Mouse (Mus musculus) limb, embryonic 10.5 days (tissue): Measurements from ENCODE around the gene Pard3b. TPM values are rescaled to one million over a fixed set of nuclear protein-coding genes. Genes with fewer than 3 reads are reported as not detected.

Experiments used
- DNase-seq: peaks from one replicate; pipeline ENCODE4 v3.0.0-alpha.2; 2017; ENCODE audit warnings: low spot score
- H3K27ac ChIP-seq: fragments of 300-500 bp; sonication (generic); 2 replicates; pipeline ENCODE4 v1.5.1; 2016; ENCODE audit warnings: mild to moderate bottlenecking
- H3K27me3 ChIP-seq: fragments of 300-500 bp; sonication (generic); 2 replicates; pipeline ENCODE4 v1.6.1; 2016; ENCODE audit warnings: low read depth, mild to moderate bottlenecking; ENCODE audit not compliant: poor library complexity, severe bottlenecking
- H3K36me3 ChIP-seq: fragments of 300-500 bp; sonication (generic); 2 replicates; pipeline ENCODE4 v1.6.1; 2016; ENCODE audit warnings: mild to moderate bottlenecking, moderate library complexity
- H3K4me1 ChIP-seq: fragments of 300-500 bp; sonication (generic); 2 replicates; pipeline ENCODE4 v1.6.1; 2016
- H3K4me3 ChIP-seq: fragments of 300-500 bp; sonication (generic); 2 replicates; pipeline ENCODE4 v1.5.1; 2016; ENCODE audit warnings: mild to moderate bottlenecking, moderate library complexity
- H3K9me3 ChIP-seq: fragments of 300-500 bp; sonication (generic); replicated peaks from 2 replicates; pipeline ENCODE4 v1.6.1; 2016; ENCODE audit warnings: mild to moderate bottlenecking
- WGBS: fragments of 180-500 bp; shearing (Covaris S2); methylation state at CpG from one replicate; pipeline ENCODE4 v1.1.7; 2016; 5-methylcytosine and 5-hydroxymethylcytosine counted together
- polyA plus RNA-seq: library from polyadenylated mRNA; unstranded; fragments of >200 nt; fragmentation: Nextera tagmentation; extraction: Ambion mirVana; gene quantifications from 2 replicates; pipeline ENCODE4 v1.2.1, GENCODE M21; 2016

Pard3b gene
- polyA plus RNA-seq, 1 experiment from 2014 or later: 5.0 TPM

GRCm38 (mm10) chr1:62254888-62255287, 616.3 kb downstream of the Pard3b start:
- no peaks in the 10 kb centered on the region for H3K27me3 ChIP-seq
- DNase-seq: no peak
- H3K9me3 ChIP-seq: no peaks in the 10 kb centered on the region
- WGBS: 83% methylated on average over 1 of the region's 1 CpGs
- no peak overlapping the region for H3K4me3 ChIP-seq
- 0 out of 2 replicates have a peak, but pooled peaks cover 5% of the 10 kb centered on the region for H3K4me1 ChIP-seq
- no peaks in the 10 kb centered on the region for H3K36me3 ChIP-seq
- no peak overlapping the region for H3K27ac ChIP-seq

- H3K27me3 ChIP-seq: no peaks in the 10 kb centered on the region
- H3K27ac ChIP-seq: no peak overlapping the region
- no peaks in the 10 kb centered on the region for H3K9me3 ChIP-seq
- peaks cover 7% of the 10 kb centered on the region for H3K4me1 ChIP-seq
- no peak for DNase-seq
- H3K4me3 ChIP-seq: no peak overlapping the region
- 88% methylated on average over 3 of the region's 3 CpGs for WGBS
- no peaks in the 10 kb centered on the region for H3K36me3 ChIP-seq
Observed at GRCm38 (mm10) chr1:62276466-62276865, 637.8 kb downstream of the Pard3b start.

- no peak for DNase-seq
- WGBS: 95% methylated on average over 1 of the region's 1 CpGs
- Histone ChIP-seq H3K27me3 (no peaks in the 10 kb centered on the region), H3K27ac (no peak overlapping the region), H3K4me1 (no peaks in the 10 kb centered on the region), H3K36me3 (no peaks in the 10 kb centered on the region), H3K4me3 (no peak overlapping the region), H3K9me3 (no peaks in the 10 kb centered on the region)
Observed at GRCm38 (mm10) chr1:62278586-62278985, 640.0 kb downstream of the Pard3b start.

GRCm38 (mm10) chr1:62280586-62280985, 642.0 kb downstream of the Pard3b start:
- H3K36me3 ChIP-seq: no peaks in the 10 kb centered on the region
- no peaks in the 10 kb centered on the region for H3K4me1 ChIP-seq
- no peaks in the 10 kb centered on the region for H3K9me3 ChIP-seq
- H3K27me3 ChIP-seq: no peaks in the 10 kb centered on the region
- no peak overlapping the region for H3K4me3 ChIP-seq
- no peak overlapping the region for H3K27ac ChIP-seq
- DNase-seq: no peak

GRCm38 (mm10) chr1:62282835-62283234, 644.2 kb downstream of the Pard3b start:
- peaks cover 2% of the 10 kb centered on the region; the same call in 1 of the 2 replicates for H3K4me1 ChIP-seq
- no peaks in the 10 kb centered on the region for H3K36me3 ChIP-seq
- WGBS: 87% methylated on average over 6 of the region's 6 CpGs
- H3K4me3 ChIP-seq: no peak overlapping the region
- H3K27ac ChIP-seq: no peak overlapping the region
- DNase-seq: no peak
- H3K9me3 ChIP-seq: no peaks in the 10 kb centered on the region
- no peaks in the 10 kb centered on the region for H3K27me3 ChIP-seq

GRCm38 (mm10) chr1:62283624-62284023, 645.0 kb downstream of the Pard3b start:
- DNase-seq: no peak
- Histone ChIP-seq H3K27me3 (no peaks in the 10 kb centered on the region), H3K36me3 (no peaks in the 10 kb centered on the region), H3K9me3 (no peaks in the 10 kb centered on the region), H3K27ac (no peak overlapping the region), H3K4me1 (peaks cover 3% of the 10 kb centered on the region; the same call in 1 of the 2 replicates), H3K4me3 (no peak overlapping the region)
- WGBS: 99% methylated on average over 2 of the region's 2 CpGs

GRCm38 (mm10) chr1:62309376-62309775, 670.8 kb downstream of the Pard3b start:
- DNase-seq: no peak
- Histone ChIP-seq H3K36me3 (no peaks in the 10 kb centered on the region), H3K27ac (no peak overlapping the region), H3K9me3 (no peaks in the 10 kb centered on the region), H3K4me3 (no peak overlapping the region), H3K4me1 (0 out of 2 replicates have a peak, but pooled peaks cover 3% of the 10 kb centered on the region), H3K27me3 (no peaks in the 10 kb centered on the region)
- 85% methylated on average over 6 of the region's 6 CpGs for WGBS

GRCm38 (mm10) chr1:62325237-62325636, 686.6 kb downstream of the Pard3b start:
- Histone ChIP-seq H3K4me3 (no peak overlapping the region), H3K4me1 (peaks cover 31% of the 10 kb centered on the region), H3K9me3 (no peaks in the 10 kb centered on the region), H3K27ac (no peak overlapping the region), H3K36me3 (no peaks in the 10 kb centered on the region), H3K27me3 (0 out of 2 replicates have a peak, but pooled peaks cover 3% of the 10 kb centered on the region)
- 33% methylated on average over 5 of the region's 5 CpGs for WGBS
- DNase-seq: no peak

GRCm38 (mm10) chr1:62327743-62328142, 689.1 kb downstream of the Pard3b start:
- WGBS: 87% methylated on average over 5 of the region's 5 CpGs
- H3K4me1 ChIP-seq: peaks cover 23% of the 10 kb centered on the region
- no peak for DNase-seq

GRCm38 (mm10) chr1:62328808-62329207, 690.2 kb downstream of the Pard3b start:
- Histone ChIP-seq H3K4me1 (peaks cover 23% of the 10 kb centered on the region), H3K27ac (no peak overlapping the region), H3K36me3 (no peaks in the 10 kb centered on the region), H3K9me3 (no peaks in the 10 kb centered on the region), H3K27me3 (peaks cover 4% of the 10 kb centered on the region; the same call in 1 of the 2 replicates), H3K4me3 (no peak overlapping the region)
- DNase-seq: no peak
- 54% methylated on average over 3 of the region's 3 CpGs for WGBS

More at GRCm38 (mm10) chr1:62327743-62328142, 689.1 kb downstream of the Pard3b start:
- Histone ChIP-seq H3K4me3 (no peak overlapping the region), H3K27ac (no peak overlapping the region), H3K27me3 (0 out of 2 replicates have a peak, but pooled peaks cover 3% of the 10 kb centered on the region), H3K9me3 (no peaks in the 10 kb centered on the region), H3K36me3 (no peaks in the 10 kb centered on the region)

GRCm38 (mm10) chr1:62333016-62333415, 694.4 kb downstream of the Pard3b start:
- Histone ChIP-seq H3K36me3 (no peaks in the 10 kb centered on the region), H3K4me1 (peaks cover 8% of the 10 kb centered on the region), H3K27me3 (peaks cover 5% of the 10 kb centered on the region; the same call in 1 of the 2 replicates), H3K9me3 (no peaks in the 10 kb centered on the region), H3K4me3 (no peak overlapping the region), H3K27ac (no peak overlapping the region)
- no peak for DNase-seq
- 82% methylated on average over 2 of the region's 2 CpGs for WGBS

GRCm38 (mm10) chr1:62334196-62334595, 695.6 kb downstream of the Pard3b start:
- WGBS: 95% methylated on average over 5 of the region's 5 CpGs
- DNase-seq: no peak
- no peaks in the 10 kb centered on the region for H3K36me3 ChIP-seq

GRCm38 (mm10) chr1:62340261-62340660, 701.6 kb downstream of the Pard3b start:
- WGBS: 82% methylated on average over 1 of the region's 1 CpGs
- Histone ChIP-seq H3K36me3 (no peaks in the 10 kb centered on the region), H3K4me1 (no peaks in the 10 kb centered on the region), H3K9me3 (no peaks in the 10 kb centered on the region), H3K27me3 (no peaks in the 10 kb centered on the region), H3K4me3 (no peak overlapping the region), H3K27ac (no peak overlapping the region)
- no peak for DNase-seq

More at GRCm38 (mm10) chr1:62334196-62334595, 695.6 kb downstream of the Pard3b start:
- no peak overlapping the region for H3K4me3 ChIP-seq
- peaks cover 5% of the 10 kb centered on the region; the same call in 1 of the 2 replicates for H3K27me3 ChIP-seq
- H3K27ac ChIP-seq: no peak overlapping the region
- H3K9me3 ChIP-seq: no peaks in the 10 kb centered on the region
- no peaks in the 10 kb centered on the region for H3K4me1 ChIP-seq

GRCm38 (mm10) chr1:62344286-62344685, 705.7 kb downstream of the Pard3b start:
- H3K36me3 ChIP-seq: no peaks in the 10 kb centered on the region
- no peaks in the 10 kb centered on the region for H3K9me3 ChIP-seq
- no peak for DNase-seq
- H3K4me1 ChIP-seq: no peaks in the 10 kb centered on the region
- H3K4me3 ChIP-seq: no peak overlapping the region
- no peaks in the 10 kb centered on the region for H3K27me3 ChIP-seq
- no peak overlapping the region for H3K27ac ChIP-seq
- WGBS: 89% methylated on average over 4 of the region's 4 CpGs
